Mouse (Mus musculus) embryonic facial prominence, embryonic 15.5 days (tissue): ENCODE results near the gene Ptch2. TPM values are rescaled to one million over a fixed set of nuclear protein-coding genes. Genes with fewer than 3 reads are reported as not detected.

ENCODE experiments used
- ATAC-seq: fragments of 200-750 bp; cut with Nextera tagmentation; 2 replicates; pipeline ENCODE4 v1.8.0; 2017; ENCODE audit warnings: low read depth, moderate TSS enrichment; ENCODE audit not compliant: insufficient number of reproducible peaks, low FRiP score, low TSS enrichment
- H3K27ac ChIP-seq: fragments of 300-500 bp; sonication (generic); replicated peaks from 2 replicates; pipeline ENCODE4 v1.5.1; 2015; ENCODE audit warnings: mild to moderate bottlenecking, inconsistent platforms
- H3K27me3 ChIP-seq: fragments of 300-500 bp; sonication (generic); 2 replicates; pipeline ENCODE4 v1.6.1; 2015; ENCODE audit warnings: inconsistent platforms
- H3K36me3 ChIP-seq: fragments of 300-500 bp; sonication (generic); 2 replicates; pipeline ENCODE4 v1.6.1; 2015; ENCODE audit warnings: mild to moderate bottlenecking, inconsistent platforms
- H3K4me1 ChIP-seq: fragments of 300-500 bp; sonication (generic); 2 replicates; pipeline ENCODE4 v1.6.1; 2015; ENCODE audit warnings: inconsistent platforms
- H3K4me2 ChIP-seq: fragments of 300-500 bp; sonication (generic); replicated peaks from 2 replicates; pipeline ENCODE4 v1.6.1; 2015; ENCODE audit warnings: mild to moderate bottlenecking, inconsistent platforms
- H3K4me3 ChIP-seq: fragments of 300-500 bp; sonication (generic); replicated peaks from 2 replicates; pipeline ENCODE4 v1.5.1; 2015; ENCODE audit warnings: mild to moderate bottlenecking, inconsistent platforms
- H3K9ac ChIP-seq: fragments of 300-500 bp; sonication (generic); 2 replicates; pipeline ENCODE4 v1.6.1; 2015; ENCODE audit warnings: inconsistent platforms
- H3K9me3 ChIP-seq: fragments of 300-500 bp; sonication (generic); replicated peaks from 2 replicates; pipeline ENCODE4 v1.6.1; 2016; ENCODE audit warnings: inconsistent platforms
- WGBS: fragments of 180-500 bp; shearing (Covaris S2); methylation state at CpG from one replicate; pipeline ENCODE4 v1.1.7; 2015; 5-methylcytosine and 5-hydroxymethylcytosine counted together
- polyA plus RNA-seq: library from polyadenylated mRNA; unstranded; fragments of >200 nt; fragmentation: Nextera tagmentation; extraction: Ambion mirVana; gene quantifications from 2 replicates; pipeline ENCODE4 v1.2.1, GENCODE M21; 2015

Gene Ptch2
- polyA plus RNA-seq, 1 experiment from 2014 or later: 20.8 TPM

DNA sequence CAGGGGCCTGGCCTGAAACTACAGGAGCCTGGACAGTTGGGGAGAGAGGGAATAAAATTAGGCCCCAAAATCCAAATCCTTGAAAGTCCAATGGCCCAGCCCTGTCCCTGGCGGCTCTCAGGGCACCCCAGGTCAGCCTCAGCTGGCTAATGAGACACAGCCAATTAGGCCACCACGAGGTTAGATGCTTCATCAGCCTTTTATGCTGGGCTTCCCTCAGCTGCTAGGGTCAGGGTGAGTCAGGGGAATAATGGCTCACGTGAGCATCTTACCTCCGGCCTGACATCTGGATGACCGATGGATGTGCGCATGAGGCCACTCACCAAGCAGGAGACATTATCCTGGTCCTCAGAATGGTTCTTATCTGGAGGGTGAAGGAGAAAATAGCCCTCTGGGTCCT lies 34.9 kb downstream of the Ptch2 start:
- Histone ChIP-seq H3K9me3 (no peaks in the 10 kb centered on the region), H3K4me3 (no peak overlapping the region), H3K9ac (no peak overlapping the region), H3K4me2 (no peak overlapping the region), H3K36me3 (peaks cover 20% of the 10 kb centered on the region; the same call in 1 of the 2 replicates), H3K4me1 (peaks cover 33% of the 10 kb centered on the region), H3K27ac (no peak overlapping the region), H3K27me3 (peaks cover 15% of the 10 kb centered on the region)
- ATAC-seq: no peak
- WGBS: 69% methylated on average over 6 of the region's 6 CpGs

DNA sequence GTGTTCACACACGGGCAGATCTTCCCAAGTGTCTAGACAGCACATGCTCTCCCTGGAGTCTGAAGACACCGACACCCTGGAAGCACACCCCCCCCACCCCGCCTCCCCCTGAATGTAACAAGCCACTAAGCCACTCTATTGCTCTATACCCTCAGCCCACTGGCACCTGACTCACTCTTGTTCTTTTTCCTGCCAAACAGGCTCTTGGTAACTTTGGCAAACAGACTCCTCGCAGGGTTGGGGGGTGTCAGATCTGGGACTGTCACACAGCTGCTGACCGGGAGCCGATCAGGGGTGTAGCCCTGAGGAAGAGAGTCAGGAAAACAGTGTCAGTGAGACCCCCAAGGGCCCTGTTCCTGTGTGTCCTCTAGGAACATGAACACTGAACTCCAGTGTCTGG lies 35.3 kb downstream of the Ptch2 start:
- no peak overlapping the region for H3K27ac ChIP-seq
- peaks cover 20% of the 10 kb centered on the region; the same call in 1 of the 2 replicates for H3K36me3 ChIP-seq
- no peak overlapping the region for H3K4me2 ChIP-seq
- ATAC-seq: no peak
- no peak overlapping the region for H3K9ac ChIP-seq
- peaks cover 15% of the 10 kb centered on the region for H3K27me3 ChIP-seq
- WGBS: 70% methylated on average over 6 of the region's 6 CpGs
- H3K9me3 ChIP-seq: no peaks in the 10 kb centered on the region
- H3K4me1 ChIP-seq: peaks cover 29% of the 10 kb centered on the region
- no peak overlapping the region for H3K4me3 ChIP-seq

DNA sequence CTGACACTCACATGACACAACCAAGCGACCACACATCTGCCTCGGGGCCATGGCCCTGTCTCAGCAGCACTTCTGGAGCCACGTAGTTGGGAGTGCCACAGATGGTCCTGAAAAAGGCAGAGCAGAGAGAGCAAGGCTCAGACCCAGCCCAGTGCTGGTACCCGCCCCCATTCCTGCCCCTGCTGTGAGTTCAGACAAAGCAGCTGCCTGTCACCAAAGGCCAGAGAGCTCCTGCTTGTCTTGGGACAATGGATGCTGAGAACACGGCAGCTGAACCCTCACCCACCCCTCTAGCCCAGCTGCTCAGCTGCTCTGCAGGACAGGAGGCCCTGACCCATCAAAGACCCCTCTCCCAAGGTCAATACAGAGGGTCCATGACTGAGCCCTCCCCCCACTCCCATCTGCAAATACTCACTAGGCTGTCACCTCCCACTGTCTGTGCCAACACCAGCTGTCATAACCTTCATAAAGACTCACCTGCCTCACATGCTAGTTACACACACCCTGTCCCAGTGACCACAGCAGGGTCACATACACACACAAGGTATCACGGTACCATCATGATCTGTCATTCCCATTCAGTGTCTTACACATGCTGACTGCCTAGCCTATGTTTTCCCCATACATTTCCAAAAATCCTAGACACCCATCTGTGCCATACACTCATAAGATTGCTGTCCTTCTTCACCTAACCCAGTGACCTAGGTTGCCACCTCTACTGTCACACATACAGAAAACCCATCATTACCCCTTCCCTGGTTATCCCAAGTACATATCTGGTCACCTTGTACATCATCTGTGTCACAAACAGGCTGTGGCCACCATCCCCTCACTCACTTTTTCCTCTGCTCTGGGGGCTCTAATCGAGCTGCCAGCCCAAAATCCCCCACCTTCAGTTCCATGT lies 36.3 kb downstream of the Ptch2 start:
- WGBS: 26% methylated on average over 7 of the region's 7 CpGs
- Histone ChIP-seq H3K36me3 (peaks cover 20% of the 10 kb centered on the region; the same call in 1 of the 2 replicates), H3K4me1 (peaks cover 23% of the 10 kb centered on the region), H3K4me3 (peak overlapping the region; percentile 79), H3K9ac (no peak overlapping the region), H3K27me3 (peaks cover 15% of the 10 kb centered on the region), H3K4me2 (peak overlapping the region; percentile 96), H3K27ac (no peak overlapping the region), H3K9me3 (no peaks in the 10 kb centered on the region)
- no peak for ATAC-seq

DNA sequence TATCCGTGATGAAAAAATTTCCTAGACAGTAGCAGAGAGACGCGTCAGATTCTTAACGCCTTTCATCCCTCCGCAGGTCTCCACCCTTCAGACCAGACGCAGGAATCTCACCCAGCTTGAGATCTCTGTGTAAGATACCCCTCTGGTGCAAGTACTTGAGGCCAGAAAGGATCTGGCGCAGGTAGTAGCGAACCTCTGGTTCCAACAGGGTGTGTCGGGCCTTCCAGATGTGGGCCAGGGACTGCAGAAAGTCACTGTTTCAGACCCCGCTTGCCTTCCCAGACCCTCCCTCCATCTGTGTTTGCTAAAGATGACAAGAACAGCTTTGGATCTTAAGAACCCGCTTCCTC lies 36.9 kb downstream of the Ptch2 start:
- Histone ChIP-seq H3K27ac (no peak overlapping the region), H3K4me1 (peaks cover 23% of the 10 kb centered on the region), H3K36me3 (peaks cover 20% of the 10 kb centered on the region; the same call in 1 of the 2 replicates), H3K9ac (peak overlapping the region; percentile 70; the same call in 1 of the 2 replicates), H3K4me3 (peak overlapping the region; percentile 79), H3K9me3 (no peaks in the 10 kb centered on the region), H3K27me3 (peaks cover 15% of the 10 kb centered on the region), H3K4me2 (peak overlapping the region; percentile 96)
- 17% methylated on average over 11 of the region's 11 CpGs for WGBS
- no peak for ATAC-seq

DNA sequence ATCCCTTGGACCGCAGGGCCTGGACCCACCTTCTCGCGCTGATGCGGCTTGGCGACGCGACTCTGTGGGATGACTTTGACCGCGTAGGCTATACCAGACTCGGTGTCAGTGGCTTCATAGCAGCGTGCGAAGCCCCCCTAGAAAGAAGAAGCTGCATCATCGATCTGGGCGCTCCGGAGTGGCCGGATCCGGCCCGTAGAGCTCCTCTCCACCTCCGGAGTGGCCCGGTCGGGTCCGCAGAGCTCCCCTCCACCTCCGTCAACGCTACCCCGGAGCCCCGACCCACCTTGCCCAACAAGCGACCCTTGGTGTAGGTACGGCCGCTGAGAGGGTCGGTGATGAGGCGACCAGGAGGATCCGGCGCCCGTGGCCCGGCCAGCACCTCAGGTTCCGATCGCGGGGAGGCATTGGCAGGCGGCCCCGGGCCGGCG lies 37.5 kb downstream of the Ptch2 start:
- Histone ChIP-seq H3K36me3 (peaks cover 15% of the 10 kb centered on the region; the same call in 1 of the 2 replicates), H3K27me3 (peaks cover 15% of the 10 kb centered on the region), H3K4me2 (peak overlapping the region; percentile 96), H3K4me3 (peak overlapping the region; percentile 79), H3K9me3 (no peaks in the 10 kb centered on the region), H3K4me1 (peaks cover 23% of the 10 kb centered on the region), H3K27ac (0 out of 2 replicates have a peak overlapping the region, but pooled peaks have one; percentile 53), H3K9ac (peak overlapping the region; percentile 70)
- WGBS: under 1% methylated on average over 42 of the region's 42 CpGs
- no peak for ATAC-seq

DNA sequence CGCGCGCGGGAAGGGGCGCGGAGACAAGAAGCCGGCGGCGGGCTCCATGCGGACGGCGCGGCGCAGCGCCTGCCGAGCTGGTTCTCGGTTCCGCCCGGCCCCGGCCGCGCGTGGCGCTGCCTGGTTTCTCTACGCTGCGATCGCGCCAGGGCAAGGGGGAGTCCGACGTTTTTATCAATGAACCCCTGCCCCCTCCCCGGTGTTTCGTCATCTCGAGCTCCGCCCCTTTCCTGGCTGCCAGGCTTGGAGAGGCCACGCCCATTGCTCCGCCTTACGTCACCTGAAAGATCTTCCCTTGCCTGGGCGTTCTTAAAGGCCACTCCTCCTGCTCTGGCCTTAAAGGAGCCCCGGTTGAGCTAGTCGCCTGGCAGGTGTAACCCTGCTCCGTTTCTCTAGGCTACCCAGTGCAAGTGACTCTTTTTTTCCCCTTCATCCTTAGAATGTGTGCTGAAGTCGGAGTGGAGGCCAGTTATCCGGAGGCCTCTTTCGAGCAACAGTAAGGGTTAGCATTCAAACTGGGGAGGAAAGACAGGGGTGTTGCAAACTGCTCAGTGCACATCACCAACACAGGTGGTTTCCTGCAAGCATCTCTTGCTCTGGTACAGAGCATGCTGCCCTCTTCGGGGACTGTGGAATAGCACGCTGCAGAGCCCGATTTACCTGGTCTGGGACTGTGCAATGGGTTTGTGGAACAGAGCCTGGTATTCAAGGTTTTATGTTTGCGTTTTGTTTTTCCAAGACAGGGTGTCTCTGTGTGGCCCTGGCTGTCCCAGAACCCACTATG lies 38.1 kb downstream of the Ptch2 start, which contains the start of gene Plk3:
Gene Plk3 (minus strand): TSS at position 147 of the 784 bp plus-strand sequence.
- Histone ChIP-seq H3K4me2 (peak within 1 kb of the TSS; percentile 96), H3K4me1 (peaks cover 23% of the 10 kb centered on the region), H3K4me3 (peak within 1 kb of the TSS; percentile 79), H3K27ac (0 out of 2 replicates have a peak within 1 kb of the TSS, but pooled peaks have one; percentile 53), H3K36me3 (peaks cover 9% of the 10 kb centered on the region; the same call in 1 of the 2 replicates), H3K27me3 (peaks cover 15% of the 10 kb centered on the region), H3K9ac (peak within 1 kb of the TSS; percentile 70), H3K9me3 (no peaks in the 10 kb centered on the region)
- 2% methylated on average over 48 of the region's 48 CpGs for WGBS
- peak; percentile 87 for ATAC-seq

DNA sequence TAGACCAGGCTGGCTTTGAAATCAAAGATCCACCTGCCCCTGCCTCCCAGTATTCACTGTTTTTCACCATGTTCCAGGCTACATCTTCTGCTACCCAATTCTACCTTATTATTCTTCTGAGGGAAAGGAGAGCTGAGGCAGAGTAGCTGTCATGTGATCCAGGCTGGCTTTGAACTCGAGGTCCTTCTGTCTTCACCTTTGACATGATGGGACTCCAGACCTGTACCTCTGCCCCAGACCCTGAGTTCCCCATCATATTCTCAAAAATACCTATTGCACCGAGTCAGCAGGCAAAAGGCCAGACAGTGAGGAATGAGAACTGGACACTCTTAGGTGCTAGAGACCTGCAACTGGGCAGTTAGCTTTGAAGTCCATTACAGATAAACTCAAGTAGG lies 38.7 kb downstream of the Ptch2 start:
- Histone ChIP-seq H3K27ac (no peak overlapping the region), H3K4me3 (no peak overlapping the region), H3K36me3 (peaks cover 5% of the 10 kb centered on the region; the same call in 1 of the 2 replicates), H3K4me2 (peak overlapping the region; percentile 96; the same call in 1 of the 2 replicates), H3K9me3 (no peaks in the 10 kb centered on the region), H3K27me3 (peaks cover 15% of the 10 kb centered on the region), H3K9ac (no peak overlapping the region), H3K4me1 (peaks cover 23% of the 10 kb centered on the region)
- ATAC-seq: no peak
- 24% methylated on average over 2 of the region's 2 CpGs for WGBS

DNA sequence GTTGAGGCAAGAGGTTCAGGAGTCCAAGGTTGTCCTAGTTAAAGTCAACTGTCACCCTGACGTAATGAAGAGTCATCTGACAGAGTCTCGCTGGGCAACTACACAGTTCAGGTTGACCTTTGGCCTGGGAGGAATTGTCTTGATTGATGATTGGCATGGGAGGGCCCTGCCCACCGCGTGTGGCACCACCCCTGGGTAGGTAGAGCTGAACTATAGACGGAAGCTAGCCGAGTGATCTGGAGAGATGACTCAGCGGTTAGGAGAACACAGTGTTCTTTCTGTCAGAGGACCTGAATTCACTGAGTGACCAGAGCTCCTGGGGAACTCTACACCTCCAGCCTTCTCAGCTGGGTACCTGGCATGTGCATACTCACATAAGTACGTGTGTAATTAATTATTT lies 40.2 kb downstream of the Ptch2 start:
- H3K4me3 ChIP-seq: no peak overlapping the region
- H3K4me1 ChIP-seq: peaks cover 23% of the 10 kb centered on the region
- 19% methylated on average over 8 of the region's 8 CpGs for WGBS
- H3K9ac ChIP-seq: no peak overlapping the region
- no peaks in the 10 kb centered on the region for H3K36me3 ChIP-seq
- H3K4me2 ChIP-seq: no peak overlapping the region
- H3K27ac ChIP-seq: no peak overlapping the region
- H3K9me3 ChIP-seq: no peaks in the 10 kb centered on the region
- no peak for ATAC-seq
- H3K27me3 ChIP-seq: peaks cover 15% of the 10 kb centered on the region

DNA sequence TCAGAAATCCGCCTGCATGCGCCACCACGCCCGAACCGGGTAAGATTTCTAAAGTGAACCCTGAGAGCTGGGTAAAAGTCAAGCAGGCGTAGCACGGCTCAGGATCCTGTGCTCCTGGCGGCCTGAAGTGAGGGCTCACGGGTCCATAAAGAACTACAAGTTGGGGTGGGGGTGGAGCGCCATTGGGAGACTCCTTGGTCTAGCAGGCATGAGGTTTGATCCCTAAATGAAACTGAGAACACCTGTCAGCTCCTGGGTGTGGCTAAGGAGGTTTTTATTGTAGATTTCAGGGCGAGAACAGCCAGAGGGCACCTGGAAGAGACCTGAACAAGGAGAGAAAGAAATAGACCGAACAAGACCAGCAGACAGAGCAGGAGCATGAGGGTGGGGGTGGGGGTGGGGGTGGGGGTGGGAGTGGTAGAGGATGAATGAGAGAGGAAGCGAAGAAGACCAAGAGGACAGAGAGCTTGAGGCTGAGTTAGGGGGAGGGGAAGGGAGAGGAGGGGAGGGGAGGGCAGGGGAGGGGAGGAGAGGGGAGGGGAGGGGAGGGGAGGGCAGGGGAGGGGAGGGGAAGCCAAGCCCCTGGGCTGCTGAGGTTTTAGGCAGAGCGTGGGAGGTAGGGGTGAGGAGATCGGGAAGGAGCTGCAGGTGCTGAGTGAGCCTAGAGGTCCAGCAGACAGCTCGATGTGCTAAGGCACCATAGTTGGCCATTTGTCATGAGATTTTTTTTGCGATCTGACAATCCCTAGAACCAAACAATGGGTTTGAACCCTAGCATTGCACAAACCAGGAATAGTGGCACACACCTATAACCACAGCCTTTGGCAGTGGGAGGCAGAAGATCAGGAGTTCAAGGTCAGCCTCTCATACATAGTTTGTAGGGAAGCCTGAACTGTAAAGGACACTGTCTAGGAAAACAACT lies 42.7 kb downstream of the Ptch2 start:
- H3K4me2 ChIP-seq: no peak overlapping the region
- peaks cover 7% of the 10 kb centered on the region for H3K4me1 ChIP-seq
- no peak overlapping the region for H3K4me3 ChIP-seq
- no peak overlapping the region for H3K27ac ChIP-seq
- H3K27me3 ChIP-seq: no peaks in the 10 kb centered on the region
- H3K9ac ChIP-seq: no peak overlapping the region
- H3K36me3 ChIP-seq: no peaks in the 10 kb centered on the region
- ATAC-seq: no peak
- no peaks in the 10 kb centered on the region for H3K9me3 ChIP-seq
- WGBS: 58% methylated on average over 16 of the region's 17 CpGs

DNA sequence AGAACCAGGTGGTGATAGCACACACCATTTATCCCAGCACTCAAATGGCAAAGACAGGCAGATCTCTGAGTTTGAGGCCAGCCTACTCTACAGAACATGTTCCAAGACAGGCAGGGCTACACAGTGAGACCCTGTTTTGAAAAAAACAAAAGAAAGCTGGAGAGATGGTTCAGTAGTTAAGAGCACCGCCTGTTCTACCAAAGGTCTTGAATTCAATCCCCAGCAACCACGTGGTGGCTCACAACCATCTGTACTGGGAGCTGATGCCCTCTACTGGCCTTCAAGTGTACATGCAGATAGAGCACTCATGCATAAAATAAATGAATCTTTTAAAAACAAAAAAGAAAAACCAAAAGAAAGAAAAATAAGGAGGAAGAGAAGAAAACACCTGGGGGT lies 43.3 kb downstream of the Ptch2 start:
- Histone ChIP-seq H3K36me3 (no peaks in the 10 kb centered on the region), H3K4me1 (peaks cover 4% of the 10 kb centered on the region), H3K27me3 (no peaks in the 10 kb centered on the region), H3K4me3 (no peak overlapping the region), H3K27ac (no peak overlapping the region), H3K9ac (no peak overlapping the region), H3K4me2 (no peak overlapping the region), H3K9me3 (no peaks in the 10 kb centered on the region)
- 5% methylated on average over 2 of the region's 2 CpGs for WGBS
- no peak for ATAC-seq
